Mouse (Mus musculus): ENCODE data around the gene Calm1.

DNA sequence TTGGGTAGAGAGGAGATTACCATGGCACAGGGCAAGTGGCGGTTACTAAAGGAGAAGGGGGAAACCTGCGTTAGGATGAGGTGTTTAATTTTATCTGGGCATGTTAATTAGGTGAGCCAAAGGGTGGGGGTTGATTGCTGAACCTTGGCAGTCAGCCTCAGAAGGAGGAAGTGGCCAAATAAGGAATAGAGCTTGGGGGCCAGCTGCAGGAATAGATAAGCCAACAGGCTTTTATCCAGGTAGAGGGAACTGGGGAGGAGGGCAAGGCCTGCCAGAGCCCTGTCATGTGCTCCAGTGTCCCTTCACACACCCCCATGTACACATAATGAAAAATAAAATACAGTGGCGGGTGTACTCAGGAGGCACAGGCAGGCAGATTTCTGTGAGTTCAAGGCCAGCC lies 13.2 kb downstream of the Calm1 start:
- no peak for TF ChIP-seq GATA1 (IDR thresholded peaks at IDR 0.05; ENCODE audit: low read length)
- TF ChIP-seq TAL1 (IDR thresholded peaks at IDR 0.05; ENCODE audit: low read length): peak; percentile 31; the same call in 1 of the 3 replicates

Measured in erythroblast, embryonic 14.5 days (primary cell).